Mouse (Mus musculus): ENCODE results near the gene Ccdc36. TPM values are rescaled to one million over a fixed set of nuclear protein-coding genes. Genes with fewer than 3 reads are reported as not detected.

Gene Ccdc36
- polyA plus RNA-seq, 1 experiment from 2014 or later, result 0.96 TPM

Other genes with a start within 250 kb of the Ccdc36 start
- 7.0 and 8.5 TPM in 2 replicates for gene Bsn, start 238.1 kb downstream of the Ccdc36 start, polyA plus RNA-seq (2015; fragmentation: Nextera tagmentation; extraction: Ambion mirVana)
- gene Dag1, start 164.5 kb downstream of the Ccdc36 start, polyA plus RNA-seq (2015; fragmentation: Nextera tagmentation; extraction: Ambion mirVana), result 56.3 and 57.9 TPM in 2 replicates
- 139 and 158 TPM in 2 replicates for gene Nicn1, start 138.1 kb downstream of the Ccdc36 start, polyA plus RNA-seq (2015; fragmentation: Nextera tagmentation; extraction: Ambion mirVana)
- 22.3 and 23.8 TPM in 2 replicates for gene Amt, start 131.6 kb downstream of the Ccdc36 start, polyA plus RNA-seq (2015; fragmentation: Nextera tagmentation; extraction: Ambion mirVana)
- 282 and 351 TPM in 2 replicates for gene Rhoa, start 122.4 kb downstream of the Ccdc36 start, polyA plus RNA-seq (2015; fragmentation: Nextera tagmentation; extraction: Ambion mirVana)
- gene Tcta, start 122.3 kb downstream of the Ccdc36 start, polyA plus RNA-seq (2015; fragmentation: Nextera tagmentation; extraction: Ambion mirVana), result 34.3 and 37.6 TPM in 2 replicates
- gene Gpx1, start 89.6 kb downstream of the Ccdc36 start, polyA plus RNA-seq (2015; fragmentation: Nextera tagmentation; extraction: Ambion mirVana), result 369 and 398 TPM in 2 replicates
- gene Usp4, start 80.6 kb downstream of the Ccdc36 start, polyA plus RNA-seq (2015; fragmentation: Nextera tagmentation; extraction: Ambion mirVana), result 146 and 163 TPM in 2 replicates
- 2.0 and 2.2 TPM in 2 replicates for gene 1700102P08Rik, start 35.7 kb downstream of the Ccdc36 start, polyA plus RNA-seq (2015; fragmentation: Nextera tagmentation; extraction: Ambion mirVana)
- not detected in 2 replicates for gene BC048562, start 8.0 kb upstream of the Ccdc36 start, polyA plus RNA-seq (2015; fragmentation: Nextera tagmentation; extraction: Ambion mirVana)
- gene Ccdc71, start 32.0 kb upstream of the Ccdc36 start, polyA plus RNA-seq (2015; fragmentation: Nextera tagmentation; extraction: Ambion mirVana), result 61.4 and 68.7 TPM in 2 replicates
- gene Klhdc8b, start 33.1 kb upstream of the Ccdc36 start, polyA plus RNA-seq (2015; fragmentation: Nextera tagmentation; extraction: Ambion mirVana), result 42.6 and 55.6 TPM in 2 replicates
- 17.6 and 23.4 TPM in 2 replicates for gene Lamb2, start 51.3 kb upstream of the Ccdc36 start, polyA plus RNA-seq (2015; fragmentation: Nextera tagmentation; extraction: Ambion mirVana)
- 85.9 and 91.5 TPM in 2 replicates for gene Usp19, start 62.1 kb upstream of the Ccdc36 start, polyA plus RNA-seq (2015; fragmentation: Nextera tagmentation; extraction: Ambion mirVana)
- 69.1 and 71.5 TPM in 2 replicates for gene Qars, start 79.2 kb upstream of the Ccdc36 start, polyA plus RNA-seq (2015; fragmentation: Nextera tagmentation; extraction: Ambion mirVana)
- 152 and 164 TPM in 2 replicates for gene Qrich1, start 88.3 kb upstream of the Ccdc36 start, polyA plus RNA-seq (2015; fragmentation: Nextera tagmentation; extraction: Ambion mirVana)
- gene Impdh2, start 131.8 kb upstream of the Ccdc36 start, polyA plus RNA-seq (2015; fragmentation: Nextera tagmentation; extraction: Ambion mirVana), result 118 and 128 TPM in 2 replicates
- 68.9 and 77.4 TPM in 2 replicates for gene Ndufaf3, start 138.9 kb upstream of the Ccdc36 start, polyA plus RNA-seq (2015; fragmentation: Nextera tagmentation; extraction: Ambion mirVana)
- 258 and 296 TPM in 2 replicates for gene Dalrd3, start 141.4 kb upstream of the Ccdc36 start, polyA plus RNA-seq (2015; fragmentation: Nextera tagmentation; extraction: Ambion mirVana)
- 209 and 267 TPM in 2 replicates for gene Wdr6, start 150.3 kb upstream of the Ccdc36 start, polyA plus RNA-seq (2015; fragmentation: Nextera tagmentation; extraction: Ambion mirVana)
- 21.9 and 23.6 TPM in 2 replicates for gene P4htm, start 169.2 kb upstream of the Ccdc36 start, polyA plus RNA-seq (2015; fragmentation: Nextera tagmentation; extraction: Ambion mirVana)
- gene Arih2, start 220.9 kb upstream of the Ccdc36 start, polyA plus RNA-seq (2015; fragmentation: Nextera tagmentation; extraction: Ambion mirVana), result 59.9 and 61.8 TPM in 2 replicates
- gene Slc25a20, start 233.6 kb upstream of the Ccdc36 start, polyA plus RNA-seq (2015; fragmentation: Nextera tagmentation; extraction: Ambion mirVana), result 46.3 and 47.8 TPM in 2 replicates

All from forebrain, embryonic 16.5 days (tissue).